Mouse (Mus musculus): ENCODE results near the gene Trarg1.

GRCm38 (mm10) chr11:76692096-76692495, 12.5 kb downstream of the Trarg1 start:
- TF ChIP-seq CTCF (conservative IDR thresholded peaks at IDR 0.05; ENCODE audit: low read length) (no peak), POU5F1 (IDR thresholded peaks at IDR 0.05; ENCODE audit: borderline replicate concordance, low read length) (no peak)

All from E14TG2a.4 (cell line).